Mouse (Mus musculus): ENCODE results near the gene Lrrk1.

GRCm38 (mm10) chr7:66370970-66371369, 17.2 kb downstream of the Lrrk1 start:
- no peak for TF ChIP-seq CTCF (IDR thresholded peaks at IDR 0.05; ENCODE audit: low read depth)
- TF ChIP-seq EP300 (IDR thresholded peaks at IDR 0.05; ENCODE audit: low read depth) = no peak

Data from liver, embryonic 14.5 days (tissue).